ENCODE assay signal across 7 mouse cellular contexts in the genomic region with DNA sequence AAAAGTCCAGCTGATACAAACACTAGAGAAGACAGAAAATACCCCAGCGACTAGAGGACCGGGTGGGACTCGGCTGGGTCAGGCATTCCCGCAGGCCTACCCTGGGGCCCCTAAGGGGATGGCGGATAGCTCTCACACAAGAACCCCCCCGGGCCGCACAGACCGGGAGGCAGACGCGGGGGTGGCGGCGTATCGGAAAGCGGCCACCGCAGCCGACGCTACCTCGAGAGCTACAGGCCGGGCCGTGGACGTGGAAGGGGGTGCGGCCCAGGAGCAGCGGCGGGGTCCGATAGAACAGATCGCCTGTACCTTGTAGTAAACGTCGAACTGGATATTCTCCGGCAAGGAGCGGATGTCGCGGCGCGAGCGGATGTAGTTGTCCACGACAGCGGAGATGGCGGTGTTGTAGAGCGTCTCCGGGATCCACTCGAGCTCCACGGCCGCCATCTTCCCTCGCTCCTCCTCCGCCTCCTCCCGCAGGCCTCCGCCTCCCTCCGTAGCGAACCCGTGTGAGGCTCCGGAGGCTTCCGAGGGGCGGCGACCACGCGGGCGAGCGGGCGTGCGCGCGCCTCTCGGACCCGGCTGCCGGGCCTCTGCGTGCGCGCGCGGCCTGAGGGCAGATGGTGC. TPM values are rescaled to one million over a fixed set of nuclear protein-coding genes. Genes with fewer than 3 reads are reported as not detected.
DNase-seq lines count a peak whose midpoint lies in the region; ATAC-seq and TF ChIP-seq lines count a peak whose summit lies in the region.

No protein-coding gene starts in this region.

- DNase-seq in adrenal gland, postnatal 10 days = peak; percentile 89
- DNase-seq in embryo, embryonic 11.5 days (ENCODE audit: low read depth, low spot score) = peak; percentile 69
- peak; percentile 76 to 87 for DNase-seq in gastrocnemius, postnatal 4 days (ENCODE audit: low spot score in 2 of 2)
- DNase-seq in left cerebral cortex, postnatal 4 days = peak; percentile 82
- peak; percentile 97 for DNase-seq in midbrain, embryonic 11.5 days (ENCODE audit: low spot score, missing footprints)

- no peak for TF ChIP-seq POLR2A in small intestine, adult 2 months (IDR thresholded peaks at IDR 0.05; ENCODE audit: low read depth, low read length)

- H3K27ac ChIP-seq in intestine, postnatal 0 days (ENCODE audit: low read depth, low read length) = peak overlapping the region; percentile 98
- peak overlapping the region; percentile 98 for H3K27ac ChIP-seq in midbrain, embryonic 11.5 days (ENCODE audit: low read depth, low read length)
- peak overlapping the region; percentile 90 for H3K27ac ChIP-seq in small intestine, adult 2 months (ENCODE audit: insufficient read depth, low read depth, low read length)

- H3K27me3 ChIP-seq in intestine, postnatal 0 days (replicated peaks; ENCODE audit: control insufficient read depth, insufficient read depth, low read length) = no peaks in the 10 kb centered on the region
- H3K27me3 ChIP-seq in midbrain, embryonic 11.5 days (ENCODE audit: control insufficient read depth, insufficient read depth, low read length) = no peaks in the 10 kb centered on the region
- H3K27me3 ChIP-seq in small intestine, adult 2 months (ENCODE audit: control insufficient read depth, insufficient read depth, low read length) = no peaks in the 10 kb centered on the region

- intact Hi-C loops in left cerebral cortex, postnatal 4 days (cut with DNase I) = no loop called here

- H3K4me3 ChIP-seq in intestine, postnatal 0 days (ENCODE audit: low read depth, low read length) = peak overlapping the region; percentile 94
- peak overlapping the region; percentile 98 for H3K4me3 ChIP-seq in midbrain, embryonic 11.5 days (ENCODE audit: low read depth, low read length)
- peak overlapping the region; percentile 93 for H3K4me3 ChIP-seq in small intestine, adult 2 months (ENCODE audit: low read depth, low read length)

- H3K9ac ChIP-seq in intestine, postnatal 0 days (ENCODE audit: low read depth, low read length) = peak overlapping the region; percentile 95
- peak overlapping the region; percentile 95 for H3K9ac ChIP-seq in midbrain, embryonic 11.5 days (ENCODE audit: low read length)

- WGBS in intestine, postnatal 0 days = under 1% methylated on average over 70 of the region's 70 CpGs
- WGBS in midbrain, embryonic 11.5 days = under 1% methylated on average over 68 of the region's 70 CpGs
- WGBS in small intestine, adult 2 months = under 1% methylated on average over 70 of the region's 70 CpGs

- peak; percentile 94 for ATAC-seq in intestine, postnatal 0 days
- ATAC-seq in midbrain, embryonic 11.5 days (ENCODE audit: low FRiP score) = peak; percentile 95

- no peaks in the 10 kb centered on the region; the same call in 1 of the 2 replicates for H3K4me1 ChIP-seq in intestine, postnatal 0 days (replicated peaks; ENCODE audit: control insufficient read depth, insufficient read depth, low read length)
- H3K4me1 ChIP-seq in midbrain, embryonic 11.5 days (ENCODE audit: control insufficient read depth, insufficient read depth, low read length) = peaks cover 5% of the 10 kb centered on the region
- peaks cover 3% of the 10 kb centered on the region for H3K4me1 ChIP-seq in small intestine, adult 2 months (ENCODE audit: control insufficient read depth, insufficient read depth, insufficient read length, low read length)

- no peaks in the 10 kb centered on the region for H3K9me3 ChIP-seq in intestine, postnatal 0 days (ENCODE audit: control insufficient read depth)
- H3K9me3 ChIP-seq in midbrain, embryonic 11.5 days (ENCODE audit: control insufficient read depth, low read length) = no peaks in the 10 kb centered on the region

- peak overlapping the region; percentile 71 for H3K4me2 ChIP-seq in intestine, postnatal 0 days (replicated peaks; ENCODE audit: low read depth)
- peak overlapping the region; percentile 57 for H3K4me2 ChIP-seq in midbrain, embryonic 11.5 days

- no peak for TF ChIP-seq CTCF in intestine, postnatal 0 days (IDR thresholded peaks at IDR 0.05; ENCODE audit: low read depth)
- TF ChIP-seq CTCF in small intestine, adult 2 months (IDR thresholded peaks at IDR 0.05; ENCODE audit: extremely low read depth, insufficient read length, insufficient replicate concordance, low read depth, low read length) = no peak

- no peaks in the 10 kb centered on the region for H3K36me3 ChIP-seq in intestine, postnatal 0 days (ENCODE audit: control insufficient read depth, insufficient read depth)
- no peaks in the 10 kb centered on the region for H3K36me3 ChIP-seq in midbrain, embryonic 11.5 days (ENCODE audit: control insufficient read depth, insufficient read depth, low read length)
- H3K36me3 ChIP-seq in small intestine, adult 2 months (ENCODE audit: control insufficient read depth, insufficient read depth, low read length) = peaks cover 5% of the 10 kb centered on the region

RNA-seq across cellular contexts. Expression of a gene that starts 0.5 kb away (rescaled TPM):
- total RNA-seq in adrenal gland, postnatal 10 days (2021) = 10 to 100 TPM; 40.5 to 41.1 TPM
- total RNA-seq in gastrocnemius, postnatal 4 days (2021) = 10 to 100 TPM; 27.2 to 27.4 TPM
- polyA plus RNA-seq in intestine, postnatal 0 days (2015; fragmentation: Nextera tagmentation; extraction: Ambion mirVana) = 17.5 and 19.5 TPM in 2 replicates
- 10 to 100 TPM; 63.7 to 66.3 TPM for total RNA-seq in left cerebral cortex, postnatal 4 days (2021)
- 63.5 and 69.3 TPM in 2 replicates for polyA plus RNA-seq in midbrain, embryonic 11.5 days (2014; fragmentation: Nextera tagmentation; extraction: Ambion mirVana)
- polyA plus RNA-seq in small intestine, adult 2 months (2012; rRNA removed) = 3.6 and 4.7 TPM in 2 replicates

Comparison
In these comparisons a context has a peak if more than half of its experiments do, and no peak if none do; other contexts are left out.
1. Peak in every context shown above with its lines: DNase-seq, ATAC-seq, H3K4me3 ChIP-seq and H3K27ac ChIP-seq.